Mouse (Mus musculus) macrophage (primary cell): ENCODE measurements around the gene Slc26a5. TPM values are rescaled to one million over a fixed set of nuclear protein-coding genes. Genes with fewer than 3 reads are reported as not detected.

Source experiments
- H3K27ac ChIP-seq: fragments of 350-480 bp; formaldehyde crosslinking; 2 replicates; pipeline ENCODE4 v1.9.0; 2021
- H3K36me3 ChIP-seq: fragments of 350-480 bp; formaldehyde crosslinking; 2 replicates; pipeline ENCODE4 v1.9.0; 2021; ENCODE audit errors: inconsistent target
- H3K4me3 ChIP-seq: fragments of 350-480 bp; formaldehyde crosslinking; 2 replicates; pipeline ENCODE4 v1.9.0; 2021; ENCODE audit errors: inconsistent target
- H3K79me2 ChIP-seq: fragments of 350-480 bp; formaldehyde crosslinking; 2 replicates; pipeline ENCODE4 v1.9.0; 2021; ENCODE audit errors: inconsistent target
- WGBS: methylation state at CpG from one replicate; pipeline ENCODE4 v1.1.7; 2026; ENCODE audit warnings: inconsistent platforms; ENCODE audit not compliant: missing documents; 5-methylcytosine and 5-hydroxymethylcytosine counted together
- polyA plus RNA-seq: library from polyadenylated mRNA; stranded (reverse); fragments of 250-400 nt; gene quantifications from 3 replicates; pipeline ENCODE4 v1.2.4, GENCODE M21; 2018; ENCODE audit warnings: inconsistent platforms

The Slc26a5 gene
- polyA plus RNA-seq, 1 experiment from 2014 or later, result not detected

DNA sequence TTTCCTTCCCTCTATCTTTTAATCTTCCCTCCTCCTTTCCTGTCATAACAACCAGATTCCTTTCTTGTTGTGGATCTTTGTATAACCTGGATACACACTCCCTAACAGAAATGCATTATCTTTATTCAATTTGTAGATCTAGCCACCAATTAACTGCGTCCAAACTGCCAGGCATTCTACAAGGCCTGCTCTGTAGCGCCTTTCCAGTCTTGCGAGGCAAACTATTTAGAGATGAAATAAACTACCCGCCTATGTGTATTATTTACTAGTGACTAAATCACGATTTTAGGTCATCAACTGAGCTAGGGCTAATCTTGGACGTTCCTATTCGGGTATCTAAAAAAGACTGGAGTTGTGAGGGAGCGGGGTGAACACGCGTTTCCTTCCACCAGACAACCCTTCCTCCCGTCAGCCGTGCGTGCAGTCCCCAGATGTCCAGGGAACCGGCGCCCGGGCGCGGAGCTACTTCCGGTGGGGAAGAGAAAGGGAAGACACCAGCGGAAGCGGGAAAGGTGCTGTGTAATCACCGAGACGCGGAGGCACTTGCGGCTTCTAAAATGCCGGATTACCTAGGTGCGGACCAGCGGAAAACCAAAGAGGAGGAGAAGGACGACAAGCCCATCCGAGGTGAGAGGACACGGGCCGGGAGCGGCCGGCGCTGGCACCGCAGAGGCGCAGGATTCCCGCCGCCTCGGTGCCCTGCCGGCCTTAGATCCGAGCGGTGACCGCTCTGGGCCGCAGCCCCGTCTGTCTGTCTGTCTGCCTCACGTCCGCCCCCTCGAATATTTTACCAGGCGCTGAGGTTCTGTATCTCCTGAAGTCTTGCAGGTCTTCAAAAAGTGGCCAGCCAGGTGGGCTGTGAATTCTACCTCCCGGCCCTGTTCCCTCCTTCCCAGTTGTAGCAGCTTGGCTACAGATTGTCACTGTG lies 78.9 kb downstream of the Slc26a5 start:
- WGBS, result 3% methylated on average over 47 of the region's 51 CpGs
- Histone ChIP-seq H3K27ac (peak overlapping the region; percentile 56), H3K4me3 (peak overlapping the region; percentile 94), H3K36me3 (peaks cover 12% of the 10 kb centered on the region; the same call in 1 of the 2 replicates), H3K79me2 (peaks cover 68% of the 10 kb centered on the region)

GRCm38 (mm10) chr5:21785776-21786175 lies 79.6 kb downstream of the Slc26a5 start:
- Histone ChIP-seq H3K4me3 (no peak overlapping the region), H3K27ac (no peak overlapping the region), H3K79me2 (peaks cover 60% of the 10 kb centered on the region), H3K36me3 (peaks cover 19% of the 10 kb centered on the region; the same call in 1 of the 2 replicates)
- 86% methylated on average over 6 of the region's 7 CpGs for WGBS

DNA sequence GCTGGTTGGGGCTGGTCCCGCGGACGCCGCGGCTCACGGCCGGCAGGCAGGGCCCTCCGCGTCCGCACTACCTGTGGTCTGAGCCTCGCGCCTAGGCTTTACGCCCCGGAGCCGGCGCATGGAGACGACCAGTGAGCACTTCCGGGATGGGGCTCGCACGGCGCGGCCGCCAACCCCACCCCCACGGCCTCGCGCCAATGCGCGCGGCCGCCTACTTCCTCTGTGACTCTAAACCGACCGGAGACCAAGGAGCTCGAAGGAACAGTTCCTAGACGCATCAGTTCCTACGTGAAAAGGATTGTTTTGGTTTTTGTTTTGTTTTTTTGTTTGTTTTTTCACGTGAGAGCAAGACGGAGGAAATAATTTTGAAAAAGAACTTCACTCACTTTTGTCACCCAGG lies 80.4 kb downstream of the Slc26a5 start, which contains the start of the genes Dnajc2 and Psmc2:
Dnajc2 (minus strand) TSS at position 199 of the 400 bp plus-strand sequence.
Psmc2 (plus strand) TSS at position 231 of the 400 bp plus-strand sequence.
- Histone ChIP-seq H3K27ac (peak within 1 kb of the TSS; percentile 56), H3K79me2 (peaks cover 53% of the 10 kb centered on the region), H3K36me3 (peaks cover 26% of the 10 kb centered on the region; the same call in 1 of the 2 replicates), H3K4me3 (peak within 1 kb of the TSS; percentile 94)
- WGBS, result under 1% methylated on average over 36 of the region's 37 CpGs

GRCm38 (mm10) chr5:21784161-21785052 lies 81.0 kb downstream of the Slc26a5 start:
- under 1% methylated on average over 51 of the region's 51 CpGs for WGBS
- Histone ChIP-seq H3K27ac (no peak overlapping the region), H3K36me3 (peaks cover 33% of the 10 kb centered on the region)

GRCm38 (mm10) chr5:21776491-21776890 lies 88.9 kb downstream of the Slc26a5 start:
- WGBS, result 96% methylated on average over 6 of the region's 6 CpGs
- H3K27ac ChIP-seq, result no peak overlapping the region
- peaks cover 55% of the 10 kb centered on the region for H3K36me3 ChIP-seq
- no peak overlapping the region for H3K4me3 ChIP-seq
- no peaks in the 10 kb centered on the region; the same call in 1 of the 2 replicates for H3K79me2 ChIP-seq

More at GRCm38 (mm10) chr5:21784161-21785052, 81.0 kb downstream of the Slc26a5 start:
- Histone ChIP-seq H3K79me2 (peaks cover 47% of the 10 kb centered on the region), H3K4me3 (peak overlapping the region; percentile 67)

DNA sequence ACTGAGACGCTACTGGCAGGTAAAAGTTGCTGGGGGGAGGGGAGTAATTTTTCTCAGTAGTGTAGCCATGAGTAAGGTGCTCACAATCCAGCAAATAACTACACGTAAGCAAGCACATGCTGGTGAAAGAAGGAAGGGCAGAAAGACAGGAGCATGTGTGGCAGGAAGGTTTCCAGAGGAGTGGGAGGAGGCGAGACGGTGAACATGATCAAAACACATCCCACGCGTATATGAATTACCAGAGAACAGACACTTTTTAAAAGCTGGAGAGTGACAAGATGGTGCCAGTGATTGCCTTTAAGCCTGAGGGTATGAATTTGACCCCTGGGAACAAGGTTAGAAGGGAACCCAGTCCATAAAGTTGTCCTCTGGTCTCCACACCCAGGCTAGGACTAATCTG lies 95.6 kb downstream of the Slc26a5 start:
- Histone ChIP-seq H3K4me3 (no peak overlapping the region), H3K27ac (no peak overlapping the region), H3K79me2 (no peaks in the 10 kb centered on the region), H3K36me3 (peaks cover 43% of the 10 kb centered on the region)
- WGBS, result 93% methylated on average over 6 of the region's 6 CpGs

GRCm38 (mm10) chr5:21768506-21768905 lies 96.9 kb downstream of the Slc26a5 start:
- H3K36me3 ChIP-seq, result peaks cover 43% of the 10 kb centered on the region
- no peak overlapping the region for H3K4me3 ChIP-seq
- no peaks in the 10 kb centered on the region for H3K79me2 ChIP-seq
- peak overlapping the region; percentile 46 for H3K27ac ChIP-seq
- WGBS, result 40% methylated on average over 4 of the region's 4 CpGs

Other genes with a start within 250 kb of the Slc26a5 start
- gene Fbxl13, start 220.0 kb downstream of the Slc26a5 start, polyA plus RNA-seq, result not detected in 3 replicates
- gene Armc10, start 219.8 kb downstream of the Slc26a5 start, polyA plus RNA-seq, result 25.3 to 27.4 TPM (median 26.0 TPM) in 3 replicates
- 3.4 to 6.0 TPM (median 4.8 TPM) in 3 replicates for gene Napepld, start 164.2 kb downstream of the Slc26a5 start, polyA plus RNA-seq
- gene Pmpcb, start 128.5 kb downstream of the Slc26a5 start, polyA plus RNA-seq, result 44.9 to 107 TPM (median 54.7 TPM) in 3 replicates
- gene Dnajc2, start 80.4 kb downstream of the Slc26a5 start, polyA plus RNA-seq, result 34.1 to 81.4 TPM (median 62.3 TPM) in 3 replicates
- 85.7 to 124 TPM (median 98.6 TPM) in 3 replicates for gene Psmc2, start 80.3 kb downstream of the Slc26a5 start, polyA plus RNA-seq